Mouse (Mus musculus) sigmoid colon, adult 10 weeks (tissue): ENCODE data around the gene Angptl8. TPM values are rescaled to one million over a fixed set of nuclear protein-coding genes. Genes with fewer than 3 reads are reported as not detected.

Experiments used
- polyA plus RNA-seq: library from polyadenylated mRNA; stranded (reverse); fragments of 350-450 nt; fragmentation: Illumina TruSeq; extraction: RNeasy Lipid Tissue Mini Kit (QIAGEN cat#74804); gene quantifications from one replicate; pipeline ENCODE4 v1.2.3, GENCODE M21; 2014; ENCODE audit warnings: low read depth, low replicate concordance

The Angptl8 gene
- not detected for polyA plus RNA-seq

GRCm38 (mm10) chr9:21835258-21835912 lies at the start of gene Angptl8:
Angptl8 (plus strand) TSS chr9:21835510.

GRCm38 (mm10) chr9:21798345-21799009 lies 36.8 kb upstream of the Angptl8 start, which contains the start of gene Kank2:
Kank2 (minus strand) TSS chr9:21798744.

GRCm38 (mm10) chr9:21852128-21853091 lies 17.1 kb downstream of the Angptl8 start, which contains the start of gene Dock6:
Dock6 (minus strand) TSS chr9:21852635.

Other genes with a start within 250 kb of the Angptl8 start
- 25.3 TPM for gene Timm29, start 242.8 kb upstream of the Angptl8 start, polyA plus RNA-seq
- 7.5 TPM for gene Yipf2, start 242.7 kb upstream of the Angptl8 start, polyA plus RNA-seq
- 4.4 TPM for gene Smarca4, start 219.3 kb upstream of the Angptl8 start, polyA plus RNA-seq
- 38.0 TPM for gene Ldlr, start 112.0 kb upstream of the Angptl8 start, polyA plus RNA-seq
- 4.2 TPM for gene Spc24, start 75.2 kb upstream of the Angptl8 start, polyA plus RNA-seq
- 10.4 TPM for gene Kank2, start 36.8 kb upstream of the Angptl8 start, polyA plus RNA-seq
- gene Dock6, start 17.1 kb downstream of the Angptl8 start, polyA plus RNA-seq: 5.7 TPM
- gene Rab3d, start 82.7 kb downstream of the Angptl8 start, polyA plus RNA-seq: 24.2 TPM
- gene Ccdc159, start 92.0 kb downstream of the Angptl8 start, polyA plus RNA-seq: 0.91 TPM
- gene Tmem205, start 92.0 kb downstream of the Angptl8 start, polyA plus RNA-seq: 1.8 TPM
- 0.32 TPM for gene Plppr2, start 101.5 kb downstream of the Angptl8 start, polyA plus RNA-seq
- 4.6 TPM for gene Swsap1, start 120.2 kb downstream of the Angptl8 start, polyA plus RNA-seq
- gene Epor, start 128.0 kb downstream of the Angptl8 start, polyA plus RNA-seq: not detected
- 0.63 TPM for gene Rgl3, start 153.9 kb downstream of the Angptl8 start, polyA plus RNA-seq
- gene Ccdc151, start 167.1 kb downstream of the Angptl8 start, polyA plus RNA-seq: not detected
- 7.0 TPM for gene Prkcsh, start 167.3 kb downstream of the Angptl8 start, polyA plus RNA-seq
- 0.85 TPM for gene Elavl3, start 216.5 kb downstream of the Angptl8 start, polyA plus RNA-seq
- not detected for gene Gm49318, start 235.7 kb downstream of the Angptl8 start, polyA plus RNA-seq
- gene Zfp653, start 235.9 kb downstream of the Angptl8 start, polyA plus RNA-seq: 0.19 TPM
- gene Ecsit, start 249.9 kb downstream of the Angptl8 start, polyA plus RNA-seq: 2.6 TPM